Mouse (Mus musculus) MEL (cell line): Measurements from ENCODE around the gene Ublcp1.

Experiments used
- GATA1 ChIP-seq: IDR thresholded peaks from 2 replicates; pipeline ENCODE4 v1.6.1; 2011; ENCODE audit warnings: low read depth, low read length, improper control_type of control experiment
- POLR2A ChIP-seq, 2 experiments: IDR thresholded peaks; 2 replicates each; pipeline ENCODE4 v1.6.1; 2011 to 2012; ENCODE audit warnings: low read length in 2 of 2, mild to moderate bottlenecking in 2 of 2, control low read depth in 1 of 2, improper control_type of control experiment in 1 of 2, low read depth in 1 of 2, moderate library complexity in 1 of 2; ENCODE audit not compliant: control insufficient read depth in 1 of 2, insufficient read depth in 1 of 2, poor library complexity in 1 of 2
- POLR2AphosphoS5 ChIP-seq: IDR thresholded peaks from 2 replicates; pipeline ENCODE4 v1.6.1; 2012; ENCODE audit warnings: low read depth, borderline replicate concordance, mild to moderate bottlenecking, inconsistent platforms, low read length, moderate library complexity, mixed read lengths
- RCOR1 ChIP-seq: IDR thresholded peaks from 2 replicates; pipeline ENCODE4 v1.6.1; 2012; ENCODE audit warnings: low read depth, mild to moderate bottlenecking, inconsistent platforms, low read length, improper control_type of control experiment

DNA sequence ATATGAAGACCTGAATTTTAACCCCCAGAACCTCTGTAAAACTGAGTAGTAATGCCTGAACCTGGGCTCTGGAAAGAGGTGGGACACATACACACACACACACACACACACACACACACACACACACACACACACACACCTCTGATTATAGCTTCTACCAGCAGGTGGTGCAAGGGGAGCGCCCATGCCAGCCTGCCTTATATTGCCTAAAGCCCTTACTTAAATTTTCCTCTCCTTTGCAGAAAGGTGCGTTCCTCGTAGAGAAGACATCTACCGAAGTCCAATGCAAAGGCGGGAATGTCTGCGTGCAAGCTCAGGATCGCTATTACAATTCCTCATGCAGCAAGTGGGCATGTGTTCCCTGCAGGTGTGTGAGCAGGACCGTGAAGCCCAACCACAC, 58.0 kb downstream of the Ublcp1 start:
- no peak for TF ChIP-seq POLR2AphosphoS5
- no peak for TF ChIP-seq RCOR1
- no peak for TF ChIP-seq GATA1
- no peak for TF ChIP-seq POLR2A (IDR thresholded peaks at IDR 0.05; ENCODE audit: control insufficient read depth in 1 of 2, insufficient read depth in 1 of 2, low read depth in 1 of 2, low read length in 2 of 2, poor library complexity in 1 of 2)
